Mouse (Mus musculus): ENCODE data around the gene Nphp3.

Gene Nphp3

GRCm38 (mm10) chr9:104064571-104064970 is 62.2 kb downstream of the Nphp3 start:
- DNase-seq (ENCODE audit: low spot score in 2 of 2) = no peak

- DNase-seq (ENCODE audit: low spot score in 2 of 2) = no peak
Measured at GRCm38 (mm10) chr9:104070241-104070640, 67.9 kb downstream of the Nphp3 start.

GRCm38 (mm10) chr9:104070863-104071604 is 68.7 kb downstream of the Nphp3 start:
- DNase-seq (ENCODE audit: low spot score in 2 of 2) = no peak

- DNase-seq (ENCODE audit: low spot score in 2 of 2) = no peak
Measured at GRCm38 (mm10) chr9:104075808-104076207, 73.5 kb downstream of the Nphp3 start.

GRCm38 (mm10) chr9:104078780-104079179 is 76.4 kb downstream of the Nphp3 start:
- DNase-seq (ENCODE audit: low spot score in 2 of 2) = no peak

- DNase-seq (ENCODE audit: low spot score in 2 of 2) = peak in 1 of 2 experiments; percentile 42
Measured at GRCm38 (mm10) chr9:104079379-104079778, 77.0 kb downstream of the Nphp3 start.

- no peak for DNase-seq (ENCODE audit: low spot score in 2 of 2)
Measured at GRCm38 (mm10) chr9:104080038-104080437, 77.7 kb downstream of the Nphp3 start.

- no peak for DNase-seq (ENCODE audit: low spot score in 2 of 2)
Measured at GRCm38 (mm10) chr9:104085730-104086429, 83.5 kb downstream of the Nphp3 start.

GRCm38 (mm10) chr9:104088555-104088954 is 86.2 kb downstream of the Nphp3 start:
- peak in 1 of 2 experiments; percentile 8 for DNase-seq (ENCODE audit: low spot score in 2 of 2)

- DNase-seq (ENCODE audit: low spot score in 2 of 2) = no peak
Measured at GRCm38 (mm10) chr9:104092945-104093344, 90.6 kb downstream of the Nphp3 start.
